Mouse (Mus musculus) ovary, postnatal 14 days (tissue): Measurements from ENCODE around the gene Anxa5.

Experiments used
- DNase-seq: peaks from one replicate; pipeline ENCODE4 v3.0.0; 2022; ENCODE audit warnings: low spot score

Gene Anxa5

DNA sequence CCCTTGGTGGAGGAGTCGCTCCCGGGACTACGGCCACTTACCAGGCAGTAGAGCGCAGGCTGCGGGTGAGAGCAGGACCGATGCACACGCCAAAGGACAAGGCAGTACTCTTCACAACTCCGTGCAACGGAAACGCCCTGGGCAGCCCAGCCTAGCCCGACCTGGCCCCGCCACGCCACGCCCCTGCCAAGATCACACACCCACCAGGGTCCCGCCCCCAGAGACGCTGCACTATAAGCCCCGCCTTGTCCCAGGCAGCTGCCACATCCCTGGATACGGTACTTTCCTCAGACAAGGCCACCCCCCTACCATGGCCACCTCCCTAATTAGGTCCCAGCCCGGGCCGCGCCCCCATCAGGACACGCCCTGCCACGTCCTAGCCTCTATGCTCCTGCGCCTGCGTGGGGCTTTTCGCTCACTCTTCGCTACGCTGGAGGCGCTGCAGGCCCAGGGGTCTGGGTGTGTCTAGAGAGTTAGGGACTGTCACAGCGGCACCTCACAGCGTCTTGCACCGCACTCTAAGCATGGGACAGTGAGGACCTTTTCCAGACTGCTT lies at the start of gene Anxa5, which contains the start of gene 1810062G17Rik:
Gene Anxa5 (minus strand): TSS at position 363 of the 556 bp plus-strand sequence.
Gene 1810062G17Rik (plus strand): TSS at position 406 of the 556 bp plus-strand sequence.
- DNase-seq: peak; percentile 96

DNA sequence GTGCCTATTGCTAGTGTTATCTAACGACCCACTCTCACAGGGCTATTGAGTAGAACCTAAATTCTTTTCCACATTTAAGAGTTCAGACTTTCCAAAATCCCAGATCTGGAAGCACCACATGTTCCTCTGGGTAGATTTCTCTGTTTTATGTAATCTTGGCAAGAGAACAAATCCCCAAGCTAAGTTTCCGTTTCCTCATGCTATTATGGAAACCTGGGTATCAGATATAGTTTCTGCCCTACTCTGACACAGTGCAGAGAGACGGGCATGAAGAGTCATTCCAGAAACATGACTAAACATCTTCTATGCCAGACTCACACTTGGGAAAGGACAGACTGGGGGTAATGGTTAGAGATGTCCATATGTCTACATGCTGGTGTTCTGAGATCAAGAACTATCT lies 48.8 kb upstream of the Anxa5 start:
- DNase-seq: no peak

- no peak for DNase-seq
These were observed 46.4 kb upstream of the Anxa5 start for GRCm38 (mm10) chr3:36522137-36522536.

DNA sequence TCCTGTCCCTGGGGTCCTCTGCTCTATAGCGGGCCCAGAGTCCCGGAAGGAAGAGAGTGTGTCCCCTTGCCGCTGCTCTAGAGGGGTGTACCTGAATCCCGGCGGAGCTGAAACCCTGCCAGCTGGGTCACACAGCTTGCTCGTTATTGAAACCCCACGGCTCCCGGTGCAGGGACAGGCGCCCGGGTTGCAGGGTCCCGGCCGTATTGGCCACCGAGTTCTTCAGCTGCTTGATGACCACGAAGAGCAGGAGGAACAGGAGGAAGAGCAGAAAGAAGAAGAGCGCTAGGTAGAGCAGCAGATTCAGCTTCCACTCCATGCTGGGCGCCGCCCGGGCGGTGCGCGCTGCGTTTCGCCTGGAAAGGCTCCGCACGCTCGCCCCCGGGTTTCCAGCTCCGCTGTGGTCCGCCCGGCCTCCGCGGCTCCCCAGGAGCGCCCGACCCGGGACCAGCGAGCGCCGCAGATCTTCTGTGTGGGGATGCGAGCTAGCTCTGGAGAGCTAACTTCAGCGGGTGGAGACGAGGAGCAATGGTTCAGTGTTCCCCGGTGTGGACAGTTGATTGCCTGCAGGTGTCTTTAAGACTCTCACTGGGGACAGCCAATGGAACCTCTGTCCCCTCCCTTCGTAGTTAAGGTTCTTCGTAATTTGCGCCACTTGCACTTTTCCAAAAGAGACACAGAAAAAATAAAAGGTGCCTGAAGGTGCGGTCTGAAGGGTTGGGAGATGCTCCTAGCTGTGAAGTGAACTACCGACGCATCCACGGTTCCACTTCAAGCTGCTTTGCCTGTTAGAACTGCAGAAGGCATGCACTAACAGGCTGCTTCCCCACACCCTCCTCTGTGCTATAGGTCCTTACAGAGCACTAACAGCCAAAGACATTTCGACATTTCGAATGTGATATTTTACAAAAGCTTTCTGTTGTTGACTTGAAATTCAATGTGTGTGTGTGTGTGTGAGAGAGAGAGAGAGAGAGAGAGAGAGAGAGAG lies 45.7 kb upstream of the Anxa5 start, which contains the start of gene Gm11549:
Gene Gm11549 (minus strand): TSS at position 741 of the 988 bp plus-strand sequence.
- DNase-seq: peak; percentile 11

DNA sequence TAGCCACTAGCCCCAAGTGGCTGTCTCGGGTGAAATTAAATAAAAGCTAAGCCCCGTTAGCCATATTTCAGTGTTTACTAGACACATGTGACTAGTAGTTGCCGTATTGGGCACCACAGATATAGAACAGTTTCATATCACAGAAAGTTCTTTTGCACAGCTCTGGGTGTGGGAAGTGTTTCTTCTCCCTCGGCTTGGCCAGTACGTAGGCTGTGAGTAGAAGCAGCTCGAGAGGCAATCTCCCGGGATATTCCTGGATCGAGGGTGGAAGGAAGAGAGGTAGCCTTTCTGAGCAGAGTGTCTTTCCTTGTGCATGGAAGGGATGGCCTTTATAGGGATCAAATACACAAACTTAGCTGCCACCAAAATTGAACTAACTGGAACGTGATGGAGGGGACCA lies 40.5 kb upstream of the Anxa5 start:
- DNase-seq: no peak

- DNase-seq: no peak
These were observed 35.8 kb upstream of the Anxa5 start for GRCm38 (mm10) chr3:36511491-36511890.

DNA sequence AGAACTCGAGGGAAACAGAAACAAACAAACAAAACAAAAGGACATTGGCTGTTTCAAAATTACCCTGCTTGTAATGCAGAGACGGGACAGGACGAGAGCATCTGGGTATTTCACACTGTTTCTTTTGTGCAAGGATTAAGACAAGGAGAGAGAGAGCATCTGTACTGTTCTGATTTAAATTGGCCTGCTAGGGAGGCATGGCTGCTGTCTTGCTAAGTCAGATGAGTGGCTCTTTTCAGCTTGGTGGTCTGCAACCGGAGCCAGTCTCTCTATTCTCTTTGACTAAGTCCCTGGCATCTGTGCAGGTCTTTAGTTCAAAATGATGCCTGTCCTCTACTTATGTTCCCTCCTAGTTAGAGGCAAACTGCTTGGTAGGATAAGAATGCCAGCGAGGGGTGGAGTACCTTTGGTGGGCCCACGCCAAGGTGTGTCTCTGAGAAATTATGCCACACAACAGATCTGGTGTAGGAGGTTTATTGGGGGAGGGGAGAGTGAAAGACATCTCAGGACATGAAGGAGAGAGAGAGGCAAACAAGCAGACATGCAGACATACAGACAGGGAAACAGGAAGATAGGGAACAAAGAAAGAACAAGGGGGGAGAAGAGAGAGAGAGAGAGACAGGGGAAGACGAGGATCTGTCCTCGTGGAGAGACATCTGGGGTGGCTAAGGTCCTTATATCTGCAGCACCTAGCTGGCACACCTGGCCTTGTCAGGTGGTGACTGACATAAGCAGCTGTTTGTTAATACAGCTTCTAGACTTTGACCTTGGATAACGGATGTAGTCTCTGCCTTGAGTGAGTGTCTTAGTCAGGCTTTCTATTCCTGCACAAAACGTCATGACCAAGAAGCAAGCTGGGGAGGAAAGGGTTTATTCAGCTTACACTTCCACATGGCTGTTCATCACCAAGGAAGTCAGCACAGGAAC lies 30.4 kb upstream of the Anxa5 start:
- no peak for DNase-seq

DNA sequence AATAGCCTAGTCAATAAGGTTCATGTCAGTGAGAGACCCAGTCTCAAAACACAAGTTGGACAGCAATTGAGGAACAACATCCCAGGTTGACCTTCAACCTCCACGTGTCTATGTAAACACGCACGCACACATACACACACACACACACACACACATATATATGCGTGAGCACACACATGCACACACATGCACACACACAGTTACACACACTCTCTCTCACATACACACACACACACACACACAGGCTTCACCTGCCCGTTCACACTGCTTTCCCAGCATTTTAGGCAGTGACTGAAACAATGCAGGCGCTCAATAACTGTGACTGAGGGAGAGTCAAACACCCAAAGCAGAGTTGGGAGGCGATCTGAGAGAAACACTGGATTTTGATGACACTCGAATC lies 29.6 kb upstream of the Anxa5 start:
- no peak for DNase-seq

GRCm38 (mm10) chr3:36501546-36501945 lies 25.9 kb upstream of the Anxa5 start:
- DNase-seq: no peak

GRCm38 (mm10) chr3:36500976-36501375 lies 25.3 kb upstream of the Anxa5 start:
- no peak for DNase-seq

- no peak for DNase-seq
These were observed 23.7 kb upstream of the Anxa5 start for GRCm38 (mm10) chr3:36499418-36499817.

DNA sequence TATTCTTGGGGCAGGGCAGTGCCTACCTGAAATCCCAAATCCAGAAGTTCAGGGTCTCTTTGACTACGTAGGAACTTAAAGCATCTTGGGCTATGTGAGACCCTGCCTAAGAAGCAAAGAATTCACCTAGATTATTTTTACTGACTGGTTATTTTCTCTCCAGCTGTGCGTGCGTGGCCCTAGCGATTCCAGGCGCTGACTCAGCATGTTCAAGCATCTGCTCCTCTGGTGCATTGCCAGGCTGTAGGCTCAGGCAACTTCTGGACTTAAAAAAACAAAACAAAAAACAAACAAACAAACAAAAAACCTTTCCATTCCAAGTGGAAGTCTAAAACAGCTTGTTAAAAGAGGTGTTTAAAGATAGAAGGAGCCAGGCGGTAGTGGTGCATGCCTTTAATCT lies 22.5 kb upstream of the Anxa5 start:
- DNase-seq: no peak

- DNase-seq: peak; percentile 52
These were observed 21.1 kb upstream of the Anxa5 start for GRCm38 (mm10) chr3:36496746-36497145.

DNA sequence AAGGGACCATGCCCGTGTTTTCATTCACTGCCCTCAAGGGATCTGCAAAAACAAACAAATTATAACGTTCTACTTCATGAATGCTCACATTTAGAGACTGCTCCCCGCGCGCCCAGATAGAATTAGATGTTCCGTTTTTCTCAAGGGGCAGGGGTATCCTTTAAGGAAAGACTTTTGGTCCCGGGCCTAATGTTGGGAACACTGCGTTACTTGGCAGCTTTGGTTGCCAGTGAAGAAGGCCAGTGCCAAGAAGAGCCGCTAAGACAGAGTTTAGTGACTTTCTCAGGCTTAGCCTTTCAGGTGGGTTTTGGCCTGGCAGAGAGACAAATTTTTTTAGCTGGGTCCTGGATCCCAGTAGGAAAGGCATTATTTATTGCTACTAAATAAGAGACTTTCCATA lies 20.6 kb upstream of the Anxa5 start:
- DNase-seq: no peak

DNA sequence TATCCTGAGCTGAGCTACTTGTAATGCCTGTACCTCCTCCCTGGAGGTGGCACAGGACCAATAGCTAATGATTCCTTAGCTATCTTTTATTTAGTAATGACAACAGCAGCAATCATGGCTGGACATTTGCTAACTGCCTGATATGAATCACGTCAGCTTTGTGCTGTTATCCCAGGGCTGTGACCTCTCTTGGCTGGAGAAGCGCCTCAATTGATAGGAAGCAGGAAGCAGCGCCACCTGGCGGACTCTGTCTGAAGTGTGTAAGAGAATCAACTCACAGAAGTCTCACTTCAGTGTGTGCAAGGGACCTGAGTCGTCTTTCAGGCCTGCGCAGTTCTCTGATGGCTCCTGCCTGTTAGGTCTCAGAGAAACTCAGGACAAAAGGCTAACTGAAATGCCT lies 19.7 kb upstream of the Anxa5 start:
- peak; percentile 88 for DNase-seq

DNA sequence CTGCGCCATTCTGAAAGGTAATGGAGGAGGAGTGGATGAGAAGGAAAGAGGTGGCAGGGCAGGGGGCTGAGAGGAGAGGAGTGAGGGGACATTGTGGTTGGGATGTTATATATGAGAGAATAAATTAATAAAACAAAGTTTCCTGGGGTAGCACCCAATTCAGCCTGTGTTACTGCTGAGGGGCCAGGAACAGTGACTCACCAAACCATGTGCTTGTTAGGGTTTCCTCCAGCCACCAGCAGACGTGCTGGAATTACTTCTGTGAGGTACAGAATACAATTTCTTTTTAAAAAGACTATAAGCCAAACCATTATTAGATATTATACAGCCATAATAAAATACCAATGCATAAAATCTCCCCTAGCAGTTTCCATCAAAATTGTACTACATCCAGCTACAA lies 18.9 kb upstream of the Anxa5 start:
- no peak for DNase-seq

- no peak for DNase-seq
These were observed 18.1 kb upstream of the Anxa5 start for GRCm38 (mm10) chr3:36493641-36494283.

DNA sequence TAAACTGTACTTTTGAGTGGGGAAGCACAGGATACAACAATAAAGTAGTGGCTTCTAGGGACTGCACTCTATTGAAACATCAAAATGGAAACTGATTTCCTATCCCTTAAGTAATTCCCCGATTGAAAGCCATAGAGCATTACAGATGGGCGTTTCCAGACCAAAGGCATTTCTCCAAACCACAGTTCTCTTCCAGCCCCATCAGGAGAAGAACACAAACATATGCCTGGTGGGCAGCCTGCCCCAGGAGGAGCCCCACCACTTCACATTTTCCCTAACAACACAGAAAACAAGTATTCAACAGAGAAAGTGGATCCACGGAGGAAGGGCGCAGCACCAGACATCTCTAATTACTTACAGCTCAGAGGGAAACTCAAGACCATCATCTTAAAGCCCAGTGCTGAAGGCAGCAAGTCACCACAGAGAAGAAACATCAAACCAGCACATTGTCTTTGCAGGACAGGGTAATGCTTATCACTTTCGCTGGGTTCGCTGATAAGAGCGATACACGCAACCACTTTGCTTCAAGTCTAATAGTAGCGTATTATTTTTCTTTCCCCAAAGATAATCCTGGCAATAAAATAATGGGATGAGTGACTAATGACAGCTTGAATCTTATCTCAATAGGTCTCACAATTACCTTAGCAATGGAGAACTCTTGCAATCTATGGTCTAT lies 17.2 kb upstream of the Anxa5 start:
- DNase-seq: no peak

- DNase-seq: no peak
These were observed 15.8 kb upstream of the Anxa5 start for GRCm38 (mm10) chr3:36491535-36491934.

DNA sequence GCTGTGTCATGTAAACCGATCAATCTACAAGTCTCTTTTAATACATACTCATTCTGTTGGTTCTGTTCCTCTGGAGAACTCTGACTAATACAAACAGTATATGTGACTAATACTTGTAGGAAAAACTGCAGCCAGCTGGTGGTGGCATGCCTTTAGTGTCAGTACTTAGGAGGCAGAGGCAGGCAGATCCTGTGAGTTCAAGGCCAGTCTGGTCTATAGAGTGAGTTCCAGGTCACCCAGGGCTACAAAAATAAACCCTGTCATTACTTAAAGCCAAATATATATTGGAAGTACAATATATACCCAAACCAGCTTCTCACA lies 13.9 kb upstream of the Anxa5 start:
- DNase-seq: no peak

DNA sequence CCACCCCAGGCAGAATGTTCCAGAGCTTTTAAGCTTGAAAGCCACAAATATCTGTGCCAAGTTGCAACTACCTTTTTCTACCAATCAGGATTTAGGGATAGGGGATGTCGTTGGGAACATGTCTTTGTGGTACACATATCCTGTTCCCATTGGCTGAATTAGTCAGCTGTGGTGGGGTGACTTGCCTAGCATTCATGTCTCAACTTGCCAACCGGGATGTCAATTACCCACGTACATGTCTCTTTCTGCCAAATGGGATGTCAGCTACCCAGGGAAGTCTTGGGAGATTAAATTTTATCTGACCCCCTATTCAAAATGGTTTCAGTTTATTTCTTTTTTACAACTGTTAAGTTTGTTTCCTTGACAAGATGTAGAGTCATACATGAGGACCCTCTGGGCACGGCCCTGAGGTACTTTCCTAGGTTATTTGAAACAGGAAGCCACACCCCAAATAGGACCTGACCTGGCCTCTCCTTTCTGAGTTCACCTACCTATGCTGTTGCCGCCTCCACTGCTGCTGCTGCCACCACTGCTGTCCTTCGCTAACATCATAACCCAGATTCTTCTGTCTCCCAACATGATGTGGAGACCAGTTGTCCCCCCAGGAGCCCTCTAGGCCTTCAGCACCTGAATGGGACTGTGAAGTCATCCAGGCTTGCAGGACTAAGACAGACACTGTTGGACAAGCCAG lies 13.3 kb upstream of the Anxa5 start:
- no peak for DNase-seq
